Mouse (Mus musculus) ES-Bruce4 (cell line): ENCODE results near the gene Bsn.
"Not testable (repeated sequence)": the region's sequence is repeated elsewhere in the genome, so short reads cannot be mapped to it uniquely, and the experiment has no call there.

Experiments used
- CTCF ChIP-seq: IDR thresholded peaks from one replicate; pipeline ENCODE4 v1.8.1; 2011; ENCODE audit warnings: low read depth, low read length
- EP300 ChIP-seq: IDR thresholded peaks from 2 replicates; pipeline ENCODE4 v1.6.1; 2011; ENCODE audit warnings: low read depth, low read length; ENCODE audit not compliant: insufficient read depth
- POLR2A ChIP-seq: IDR thresholded peaks from one replicate; pipeline ENCODE4 v1.8.1; 2011; ENCODE audit warnings: low read length; ENCODE audit not compliant: insufficient read depth

- not testable (repeated sequence) for TF ChIP-seq CTCF, POLR2A, EP300
Measured at GRCm38 (mm10) chr9:108196222-108196621, 6.0 kb upstream of the Bsn start.
